Mouse (Mus musculus): ENCODE measurements around the gene Tgfbr3. TPM values are rescaled to one million over a fixed set of nuclear protein-coding genes. Genes with fewer than 3 reads are reported as not detected.

The Tgfbr3 gene
- polyA plus RNA-seq, 1 experiment: not detected

GRCm38 (mm10) chr5:107296512-107297322 lies 7.3 kb upstream of the Tgfbr3 start:
- Histone ChIP-seq H3K4me1 (ENCODE audit: control insufficient read depth, insufficient read depth, low read length) (no peaks in the 10 kb centered on the region; the same call in 1 of the 2 replicates), H3K27ac (ENCODE audit: insufficient read depth, low read depth, low read length) (no peak overlapping the region), H3K4me3 (ENCODE audit: insufficient read depth, low read depth, low read length) (no peak overlapping the region)
- 72% methylated on average over 9 of the region's 9 CpGs for WGBS
- TF ChIP-seq CTCF (IDR thresholded peaks at IDR 0.05; ENCODE audit: insufficient read depth, low read depth, low read length): no peak
- no peak for TF ChIP-seq POLR2A (IDR thresholded peaks at IDR 0.05; ENCODE audit: insufficient read depth, low read depth, low read length)

DNA sequence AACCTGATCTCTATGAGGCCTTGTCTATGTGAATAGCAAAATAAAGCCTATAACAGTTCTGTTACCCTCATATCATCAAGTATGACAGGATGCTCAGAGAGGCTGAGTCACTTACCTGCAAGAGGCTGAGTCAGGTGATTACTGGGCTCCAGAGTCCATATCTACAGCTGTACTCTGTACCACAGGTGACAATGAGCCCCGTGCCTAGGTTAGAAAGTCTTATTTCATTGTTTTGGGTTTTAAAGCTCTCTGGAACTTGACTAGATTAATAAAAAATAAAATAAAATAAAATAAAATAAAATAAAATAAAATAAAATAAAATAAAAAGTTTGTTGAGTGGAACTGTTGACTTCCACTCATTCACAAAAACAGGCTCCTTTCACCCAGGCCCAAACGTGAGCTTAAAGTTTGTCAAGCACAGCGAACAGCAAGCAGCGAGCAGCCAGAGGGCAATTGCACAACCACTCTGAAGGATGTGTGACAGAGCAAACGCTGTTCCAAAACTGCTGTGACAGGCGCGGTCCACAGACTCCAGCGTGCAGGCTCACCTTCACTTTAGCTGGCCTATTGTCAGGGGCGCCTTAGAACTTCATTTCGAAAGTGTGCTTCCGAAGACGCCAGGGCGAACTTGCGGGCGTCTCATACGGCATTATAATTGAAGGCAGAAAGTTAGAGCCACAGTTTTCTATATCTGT lies 6.5 kb upstream of the Tgfbr3 start:
- Histone ChIP-seq H3K4me1 (ENCODE audit: control insufficient read depth, insufficient read depth, low read length) (no peaks in the 10 kb centered on the region; the same call in 1 of the 2 replicates), H3K4me3 (ENCODE audit: insufficient read depth, low read depth, low read length) (no peak overlapping the region), H3K27ac (ENCODE audit: insufficient read depth, low read depth, low read length) (no peak overlapping the region)
- WGBS: 83% methylated on average over 16 of the region's 16 CpGs
- TF ChIP-seq POLR2A (IDR thresholded peaks at IDR 0.05; ENCODE audit: insufficient read depth, low read depth, low read length) (no peak), CTCF (IDR thresholded peaks at IDR 0.05; ENCODE audit: insufficient read depth, low read depth, low read length) (no peak)

GRCm38 (mm10) chr5:107295061-107295816 lies 5.8 kb upstream of the Tgfbr3 start:
- H3K4me1 ChIP-seq (ENCODE audit: control insufficient read depth, insufficient read depth, low read length): no peaks in the 10 kb centered on the region; the same call in 1 of the 2 replicates
- WGBS: 72% methylated on average over 8 of the region's 8 CpGs
- TF ChIP-seq CTCF (IDR thresholded peaks at IDR 0.05; ENCODE audit: insufficient read depth, low read depth, low read length) (no peak), POLR2A (IDR thresholded peaks at IDR 0.05; ENCODE audit: insufficient read depth, low read depth, low read length) (no peak)
- no peak overlapping the region for H3K27ac ChIP-seq (ENCODE audit: insufficient read depth, low read depth, low read length)
- H3K4me3 ChIP-seq (ENCODE audit: insufficient read depth, low read depth, low read length): no peak overlapping the region

GRCm38 (mm10) chr5:107294041-107294440 lies 4.6 kb upstream of the Tgfbr3 start:
- 92% methylated on average over 4 of the region's 4 CpGs for WGBS
- H3K27ac ChIP-seq (ENCODE audit: insufficient read depth, low read depth, low read length): no peak overlapping the region

DNA sequence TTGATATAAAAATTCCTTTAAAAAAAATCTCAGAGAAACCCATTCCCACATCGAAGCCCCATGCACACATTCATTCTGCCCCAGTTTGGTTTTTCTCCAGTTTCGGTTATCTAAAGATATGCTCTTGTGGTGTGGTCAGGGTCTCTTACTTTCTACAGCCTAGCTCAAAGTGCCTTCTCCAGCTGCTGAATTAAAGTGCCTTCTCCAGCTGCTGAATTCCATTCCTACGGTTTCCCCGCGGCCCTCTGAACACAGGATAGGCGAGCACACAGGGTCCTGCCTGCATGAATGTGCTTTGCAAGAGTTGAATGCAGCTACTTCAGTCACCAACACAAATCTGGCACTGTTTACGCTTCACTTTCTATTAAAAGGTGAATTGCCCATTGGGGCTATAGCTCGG lies 557 bp upstream of the Tgfbr3 start:
- no peak overlapping the region for H3K4me3 ChIP-seq (ENCODE audit: insufficient read depth, low read depth, low read length)
- H3K27ac ChIP-seq (ENCODE audit: insufficient read depth, low read depth, low read length): no peak overlapping the region
- 56% methylated on average over 8 of the region's 8 CpGs for WGBS
- H3K4me1 ChIP-seq (ENCODE audit: control insufficient read depth, insufficient read depth, low read length): peaks cover 7% of the 10 kb centered on the region
- TF ChIP-seq CTCF (IDR thresholded peaks at IDR 0.05; ENCODE audit: insufficient read depth, low read depth, low read length) (no peak), POLR2A (IDR thresholded peaks at IDR 0.05; ENCODE audit: insufficient read depth, low read depth, low read length) (no peak)

More at GRCm38 (mm10) chr5:107294041-107294440, 4.6 kb upstream of the Tgfbr3 start:
- H3K4me3 ChIP-seq (ENCODE audit: insufficient read depth, low read depth, low read length): no peak overlapping the region
- TF ChIP-seq POLR2A (IDR thresholded peaks at IDR 0.05; ENCODE audit: insufficient read depth, low read depth, low read length) (no peak), CTCF (IDR thresholded peaks at IDR 0.05; ENCODE audit: insufficient read depth, low read depth, low read length) (no peak)
- no peaks in the 10 kb centered on the region; the same call in 1 of the 2 replicates for H3K4me1 ChIP-seq (ENCODE audit: control insufficient read depth, insufficient read depth, low read length)

DNA sequence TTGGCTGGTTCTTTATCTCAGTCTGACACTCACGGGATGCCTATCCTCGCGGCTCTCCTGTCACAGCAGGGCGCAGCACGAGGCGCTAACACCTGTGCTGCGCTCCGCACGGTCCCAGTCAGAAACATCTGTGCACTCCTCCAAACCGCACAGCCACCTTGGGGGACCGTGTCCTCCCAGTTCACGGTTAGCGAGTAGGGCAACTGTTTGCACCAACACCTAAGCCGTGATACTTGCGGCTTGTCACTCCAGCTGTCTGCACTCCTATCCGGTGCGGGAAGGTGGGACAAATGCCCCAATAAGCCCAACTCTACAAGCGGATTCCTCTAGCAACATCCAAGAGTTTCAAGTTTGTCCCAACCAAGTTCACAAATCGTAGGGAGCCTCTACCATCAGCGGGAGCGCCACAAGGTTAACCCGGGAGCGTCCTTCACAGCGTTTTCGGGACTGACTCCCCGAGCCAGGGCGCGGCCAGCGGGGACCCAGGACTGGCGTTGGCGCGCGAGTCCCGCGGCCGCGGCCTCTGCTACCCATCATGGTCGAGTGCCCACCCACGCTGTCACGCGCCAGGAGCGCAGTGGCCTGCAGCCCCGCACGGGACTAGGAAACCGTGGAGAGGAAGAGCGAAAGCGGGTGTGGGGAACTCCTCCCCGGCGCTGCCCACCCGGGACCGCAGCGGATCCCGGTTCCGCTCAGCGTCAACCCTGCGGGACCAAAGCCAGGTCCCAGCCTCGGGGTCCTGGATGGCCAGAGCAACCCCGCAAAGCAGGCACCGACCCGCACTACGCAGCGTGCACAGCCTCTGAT lies 799 bp downstream of the Tgfbr3 start:
- WGBS: 4% methylated on average over 62 of the region's 62 CpGs
- TF ChIP-seq CTCF (IDR thresholded peaks at IDR 0.05; ENCODE audit: insufficient read depth, low read depth, low read length) (no peak), POLR2A (IDR thresholded peaks at IDR 0.05; ENCODE audit: insufficient read depth, low read depth, low read length) (no peak)
- Histone ChIP-seq H3K4me1 (ENCODE audit: control insufficient read depth, insufficient read depth, low read length) (peaks cover 7% of the 10 kb centered on the region), H3K4me3 (ENCODE audit: insufficient read depth, low read depth, low read length) (peak overlapping the region; percentile 53), H3K27ac (ENCODE audit: insufficient read depth, low read depth, low read length) (no peak overlapping the region)

- no peak overlapping the region for H3K27ac ChIP-seq (ENCODE audit: insufficient read depth, low read depth, low read length)
- 76% methylated on average over 5 of the region's 5 CpGs for WGBS
- H3K4me3 ChIP-seq (ENCODE audit: insufficient read depth, low read depth, low read length): no peak overlapping the region
- no peak for TF ChIP-seq POLR2A (IDR thresholded peaks at IDR 0.05; ENCODE audit: insufficient read depth, low read depth, low read length)
- no peak for TF ChIP-seq CTCF (IDR thresholded peaks at IDR 0.05; ENCODE audit: insufficient read depth, low read depth, low read length)
- H3K4me1 ChIP-seq (ENCODE audit: control insufficient read depth, insufficient read depth, low read length): peaks cover 7% of the 10 kb centered on the region
Measured at GRCm38 (mm10) chr5:107287908-107288267, 1.5 kb downstream of the Tgfbr3 start.

GRCm38 (mm10) chr5:107287254-107287907 lies 2.0 kb downstream of the Tgfbr3 start:
- 44% methylated on average over 6 of the region's 6 CpGs for WGBS
- TF ChIP-seq POLR2A (IDR thresholded peaks at IDR 0.05; ENCODE audit: insufficient read depth, low read depth, low read length): no peak
- no peak for TF ChIP-seq CTCF (IDR thresholded peaks at IDR 0.05; ENCODE audit: insufficient read depth, low read depth, low read length)
- H3K4me3 ChIP-seq (ENCODE audit: insufficient read depth, low read depth, low read length): no peak overlapping the region

More at GRCm38 (mm10) chr5:107287254-107287907, 2.0 kb downstream of the Tgfbr3 start:
- no peak overlapping the region for H3K27ac ChIP-seq (ENCODE audit: insufficient read depth, low read depth, low read length)
- peaks cover 7% of the 10 kb centered on the region for H3K4me1 ChIP-seq (ENCODE audit: control insufficient read depth, insufficient read depth, low read length)

All from olfactory bulb, adult 2 months (tissue).